Mouse (Mus musculus) hindbrain, embryonic 11.5 days (tissue): ENCODE results near the gene Foxo1. TPM values are rescaled to one million over a fixed set of nuclear protein-coding genes. Genes with fewer than 3 reads are reported as not detected.

Source experiments
- ATAC-seq: fragments of 200-750 bp; cut with Nextera tagmentation; 2 replicates; pipeline ENCODE4 v1.8.0; 2017; ENCODE audit warnings: mild to moderate bottlenecking, moderate TSS enrichment, moderate library complexity; ENCODE audit not compliant: low FRiP score
- DNase-seq: peaks from one replicate; pipeline ENCODE4 v3.0.0-alpha.2; 2015; ENCODE audit warnings: low spot score
- H3K27ac ChIP-seq: fragments of 300-500 bp; sonication (generic); 2 replicates; pipeline ENCODE4 v1.5.1; 2014; ENCODE audit warnings: mild to moderate bottlenecking, low read depth, low read length
- H3K27me3 ChIP-seq: fragments of 300-500 bp; sonication (generic); 2 replicates; pipeline ENCODE4 v1.6.1; 2014; ENCODE audit warnings: mild to moderate bottlenecking, low read length, moderate library complexity, mixed read lengths; ENCODE audit not compliant: control insufficient read depth, insufficient read depth
- H3K36me3 ChIP-seq: fragments of 300-500 bp; sonication (generic); 2 replicates; pipeline ENCODE4 v1.6.1; 2014; ENCODE audit warnings: mild to moderate bottlenecking, low read length, moderate library complexity, mixed read lengths; ENCODE audit not compliant: control insufficient read depth, insufficient read depth
- H3K4me1 ChIP-seq: fragments of 300-500 bp; sonication (generic); replicated peaks from 2 replicates; pipeline ENCODE4 v1.6.1; 2014; ENCODE audit warnings: low read length, mixed read lengths; ENCODE audit not compliant: control insufficient read depth, insufficient read depth
- H3K4me2 ChIP-seq: fragments of 300-500 bp; sonication (generic); replicated peaks from 2 replicates; pipeline ENCODE4 v1.6.1; 2014; ENCODE audit warnings: mild to moderate bottlenecking, low read depth, low read length
- H3K4me3 ChIP-seq: fragments of 300-500 bp; sonication (generic); 2 replicates; pipeline ENCODE4 v1.5.1; 2014; ENCODE audit warnings: low read depth, low read length
- H3K9ac ChIP-seq: fragments of 300-500 bp; sonication (generic); 2 replicates; pipeline ENCODE4 v1.6.1; 2014; ENCODE audit warnings: low read depth, low read length
- H3K9me3 ChIP-seq: fragments of 300-500 bp; sonication (generic); 2 replicates; pipeline ENCODE4 v1.6.1; 2016; ENCODE audit warnings: low read length; ENCODE audit not compliant: control insufficient read depth
- WGBS: fragments of 180-500 bp; shearing (Covaris S2); extraction: QIAGEN DNeasy Blood & Tissue Kit; methylation state at CpG from one replicate; pipeline ENCODE4 v1.1.7; 2014; 5-methylcytosine and 5-hydroxymethylcytosine counted together
- polyA plus RNA-seq: library from polyadenylated mRNA; unstranded; fragments of >200 nt; fragmentation: Nextera tagmentation; extraction: Ambion mirVana; gene quantifications from 2 replicates; pipeline ENCODE4 v1.2.1, GENCODE M21; 2014

Gene Foxo1
- polyA plus RNA-seq, 1 experiment from 2014 or later = 3.8 TPM

- Histone ChIP-seq H3K27ac (no peak overlapping the region), H3K4me3 (no peak overlapping the region), H3K36me3 (no peaks in the 10 kb centered on the region), H3K9ac (no peak overlapping the region), H3K27me3 (no peaks in the 10 kb centered on the region), H3K4me2 (no peak overlapping the region), H3K4me1 (no peaks in the 10 kb centered on the region), H3K9me3 (no peaks in the 10 kb centered on the region)
- no peak for ATAC-seq
- DNase-seq = no peak
- WGBS = 86% methylated on average over 7 of the region's 7 CpGs
These were observed 122.2 kb downstream of the Foxo1 start for GRCm38 (mm10) chr3:52390321-52390720.

- no peak for ATAC-seq
- H3K4me1 ChIP-seq = no peaks in the 10 kb centered on the region
- 86% methylated on average over 17 of the region's 17 CpGs for WGBS
These were observed 122.9 kb downstream of the Foxo1 start for GRCm38 (mm10) chr3:52390766-52391665.

DNA sequence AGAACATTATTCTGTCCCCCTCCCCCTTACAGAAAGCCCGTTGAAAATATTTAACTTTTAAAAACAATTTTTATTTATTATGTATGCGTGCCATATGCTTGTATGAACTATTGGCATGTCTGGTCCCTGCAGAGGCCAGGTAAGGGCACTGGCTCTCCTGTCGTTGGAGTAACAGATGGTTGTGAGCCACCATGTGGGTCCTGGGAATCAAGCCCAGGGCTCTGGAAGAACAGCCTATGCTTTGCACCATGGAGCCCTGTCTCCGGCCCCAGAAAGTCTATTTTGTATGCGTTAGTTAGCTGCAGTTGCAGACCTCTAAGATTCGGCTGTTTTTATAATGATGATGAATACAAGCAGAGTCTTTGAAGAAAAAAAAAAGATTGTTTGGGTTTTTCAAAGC, 123.8 kb downstream of the Foxo1 start:
- H3K4me1 ChIP-seq = no peaks in the 10 kb centered on the region
- no peak for ATAC-seq
- H3K9me3 ChIP-seq = no peaks in the 10 kb centered on the region
- no peaks in the 10 kb centered on the region for H3K27me3 ChIP-seq
- H3K36me3 ChIP-seq = no peaks in the 10 kb centered on the region
- no peak overlapping the region for H3K4me2 ChIP-seq
- no peak overlapping the region for H3K9ac ChIP-seq
- no peak for DNase-seq
- 79% methylated on average over 6 of the region's 6 CpGs for WGBS
- H3K27ac ChIP-seq = no peak overlapping the region
- H3K4me3 ChIP-seq = no peak overlapping the region

More at GRCm38 (mm10) chr3:52390766-52391665, 122.9 kb downstream of the Foxo1 start:
- Histone ChIP-seq H3K27ac (no peak overlapping the region), H3K36me3 (no peaks in the 10 kb centered on the region), H3K4me2 (no peak overlapping the region), H3K9ac (no peak overlapping the region), H3K27me3 (no peaks in the 10 kb centered on the region), H3K9me3 (no peaks in the 10 kb centered on the region), H3K4me3 (no peak overlapping the region)
- no peak for DNase-seq

GRCm38 (mm10) chr3:52392521-52392920, 124.4 kb downstream of the Foxo1 start:
- Histone ChIP-seq H3K27ac (no peak overlapping the region), H3K36me3 (no peaks in the 10 kb centered on the region), H3K9ac (no peak overlapping the region), H3K9me3 (no peaks in the 10 kb centered on the region), H3K4me1 (no peaks in the 10 kb centered on the region), H3K4me3 (no peak overlapping the region), H3K4me2 (no peak overlapping the region), H3K27me3 (no peaks in the 10 kb centered on the region)
- DNase-seq (no peak), ATAC-seq (no peak)
- 85% methylated on average over 2 of the region's 2 CpGs for WGBS

- ATAC-seq = no peak
- no peaks in the 10 kb centered on the region for H3K9me3 ChIP-seq
- no peak overlapping the region for H3K9ac ChIP-seq
- H3K27me3 ChIP-seq = no peaks in the 10 kb centered on the region
- H3K4me1 ChIP-seq = no peaks in the 10 kb centered on the region
- H3K4me2 ChIP-seq = no peak overlapping the region
- H3K4me3 ChIP-seq = no peak overlapping the region
- H3K36me3 ChIP-seq = no peaks in the 10 kb centered on the region
- DNase-seq = no peak
- no peak overlapping the region for H3K27ac ChIP-seq
- 68% methylated on average over 10 of the region's 10 CpGs for WGBS
These were observed 125.0 kb downstream of the Foxo1 start for GRCm38 (mm10) chr3:52393171-52393570.

DNA sequence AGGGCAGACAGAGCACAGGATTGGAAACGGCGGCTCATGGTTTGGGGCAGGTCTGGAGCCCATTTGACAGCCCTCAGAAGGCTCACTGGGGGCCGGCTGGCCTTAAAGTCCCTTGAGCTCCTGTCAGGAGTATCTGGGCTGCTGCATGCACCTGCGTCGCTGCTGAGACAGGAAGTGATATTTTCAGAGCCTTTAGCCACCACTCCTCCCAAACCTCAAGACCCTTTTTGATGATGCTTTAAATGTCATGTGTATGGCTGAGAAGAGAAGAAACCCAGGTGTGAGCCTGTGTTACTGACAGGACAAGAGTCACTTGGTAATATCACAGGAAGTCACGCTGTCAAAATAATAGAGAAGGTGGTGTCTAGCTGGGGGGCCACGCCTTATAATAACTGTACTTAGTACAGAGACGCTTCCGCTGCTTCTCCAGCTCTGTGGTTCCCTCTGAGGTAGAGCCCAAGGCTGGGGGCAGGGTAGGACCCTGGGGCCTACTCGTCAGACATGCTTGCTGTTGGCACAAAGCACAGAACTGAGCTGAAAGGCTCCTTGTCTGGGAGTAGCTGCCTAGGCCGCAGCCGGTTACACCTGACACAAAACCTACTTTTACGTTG, 128.1 kb downstream of the Foxo1 start:
- no peaks in the 10 kb centered on the region for H3K9me3 ChIP-seq
- H3K4me2 ChIP-seq = no peak overlapping the region
- DNase-seq = no peak
- ATAC-seq = no peak
- 87% methylated on average over 13 of the region's 13 CpGs for WGBS
- no peaks in the 10 kb centered on the region for H3K36me3 ChIP-seq
- no peaks in the 10 kb centered on the region for H3K27me3 ChIP-seq
- no peak overlapping the region for H3K4me3 ChIP-seq
- H3K4me1 ChIP-seq = no peaks in the 10 kb centered on the region
- H3K9ac ChIP-seq = no peak overlapping the region
- no peak overlapping the region for H3K27ac ChIP-seq

GRCm38 (mm10) chr3:52396951-52397615, 128.9 kb downstream of the Foxo1 start:
- Histone ChIP-seq H3K4me2 (no peak overlapping the region), H3K9ac (no peak overlapping the region), H3K4me3 (no peak overlapping the region), H3K9me3 (no peaks in the 10 kb centered on the region), H3K36me3 (no peaks in the 10 kb centered on the region), H3K4me1 (no peaks in the 10 kb centered on the region), H3K27me3 (no peaks in the 10 kb centered on the region), H3K27ac (no peak overlapping the region)
- DNase-seq (no peak), ATAC-seq (no peak)
- WGBS = 72% methylated on average over 10 of the region's 10 CpGs

GRCm38 (mm10) chr3:52397961-52398360, 129.8 kb downstream of the Foxo1 start:
- H3K27me3 ChIP-seq = no peaks in the 10 kb centered on the region
- WGBS = 77% methylated on average over 8 of the region's 8 CpGs
- H3K4me1 ChIP-seq = no peaks in the 10 kb centered on the region
- ATAC-seq = no peak
- no peak for DNase-seq
- H3K4me3 ChIP-seq = no peak overlapping the region
- H3K9ac ChIP-seq = no peak overlapping the region
- no peak overlapping the region for H3K27ac ChIP-seq
- H3K9me3 ChIP-seq = no peaks in the 10 kb centered on the region
- no peaks in the 10 kb centered on the region for H3K36me3 ChIP-seq
- H3K4me2 ChIP-seq = no peak overlapping the region
